Mouse (Mus musculus) adrenal gland, adult (tissue): Measurements from ENCODE around the gene Mrps10.
"Not testable (repeated sequence)": the region's sequence is repeated elsewhere in the genome, so short reads cannot be mapped to it uniquely, and the experiment has no call there.

Experiments used
- DNase-seq, 2 experiments: peaks; one replicate each; pipeline ENCODE4 v3.0.0; 2022 to 2023; ENCODE audit warnings: low spot score in 1 of 2; ENCODE audit not compliant: inconsistent age in 2 of 2

Mrps10 gene

GRCm38 (mm10) chr17:47378133-47378532 lies 9.4 kb downstream of the Mrps10 start:
- DNase-seq: no peak

GRCm38 (mm10) chr17:47381917-47382316 lies 13.2 kb downstream of the Mrps10 start:
- no peak for DNase-seq

DNA sequence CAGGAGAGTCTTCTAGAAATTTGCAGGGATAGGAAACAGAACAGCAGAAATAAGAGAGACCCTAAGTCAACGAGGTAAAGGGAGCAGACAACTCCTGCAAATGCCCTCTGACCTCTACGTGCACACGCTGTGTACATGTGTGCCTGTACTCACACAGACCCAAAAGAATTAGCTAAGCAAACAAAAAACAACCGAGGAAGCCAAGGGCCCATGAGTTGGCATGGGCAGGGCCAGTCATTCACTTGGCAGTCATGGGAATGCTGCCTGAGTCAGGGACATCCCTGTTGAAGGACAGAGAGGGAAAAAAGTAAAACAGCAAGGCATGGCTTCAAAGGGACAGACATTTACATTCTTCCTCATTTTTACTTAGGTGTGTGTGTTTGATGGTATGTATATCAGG lies 14.6 kb downstream of the Mrps10 start:
- DNase-seq: peak; percentile 39 to 76

DNA sequence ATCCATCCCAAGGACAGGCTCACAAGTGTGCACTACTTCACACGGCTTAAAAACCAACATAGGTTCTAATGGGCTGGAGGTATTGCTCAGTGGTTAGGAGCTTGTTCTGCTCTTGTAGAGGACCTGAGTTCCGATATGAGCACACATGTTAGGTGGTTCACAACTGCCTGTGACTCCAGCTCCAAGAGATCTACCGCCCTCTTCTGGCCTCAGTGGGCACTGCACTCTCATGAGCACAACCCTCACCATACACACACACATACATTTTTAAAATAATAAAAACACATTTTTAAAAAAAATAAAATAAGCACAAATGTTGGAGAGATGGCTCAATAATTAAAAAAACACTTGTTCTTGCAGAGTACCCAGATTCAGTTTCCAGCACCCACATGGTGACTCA lies 15.4 kb downstream of the Mrps10 start:
- DNase-seq: no peak

GRCm38 (mm10) chr17:47385145-47385544 lies 16.5 kb downstream of the Mrps10 start, which contains the start of gene Guca1b:
Gene Guca1b (plus strand): TSS chr17:47385393.
- DNase-seq: peak in 1 of 2 experiments; percentile 56

DNA sequence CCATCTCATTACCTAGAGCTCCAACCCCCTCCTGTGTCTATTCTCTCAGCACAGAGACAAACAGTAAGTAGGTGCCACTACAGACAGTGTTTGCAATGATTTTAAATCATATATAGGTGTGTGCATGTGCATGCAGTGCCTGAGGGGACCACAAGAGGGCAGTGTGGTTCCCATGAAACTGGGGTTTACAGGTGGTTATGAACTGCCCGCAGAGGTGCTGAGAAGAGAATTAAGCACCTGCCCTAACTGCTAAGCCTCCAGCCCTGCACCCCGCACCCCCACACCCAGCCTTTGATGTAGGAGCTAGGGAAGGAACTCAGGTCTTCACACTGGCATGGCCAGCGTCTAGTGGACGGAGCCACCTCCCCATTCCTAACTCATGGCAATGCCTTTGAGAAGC lies 18.0 kb downstream of the Mrps10 start:
- DNase-seq: peak; percentile 27 to 81

GRCm38 (mm10) chr17:47394223-47394869 lies 25.7 kb downstream of the Mrps10 start:
- DNase-seq: peak; percentile 42 to 75

GRCm38 (mm10) chr17:47395376-47395913 lies 26.8 kb downstream of the Mrps10 start:
- DNase-seq: peak; percentile 77 to 92

DNA sequence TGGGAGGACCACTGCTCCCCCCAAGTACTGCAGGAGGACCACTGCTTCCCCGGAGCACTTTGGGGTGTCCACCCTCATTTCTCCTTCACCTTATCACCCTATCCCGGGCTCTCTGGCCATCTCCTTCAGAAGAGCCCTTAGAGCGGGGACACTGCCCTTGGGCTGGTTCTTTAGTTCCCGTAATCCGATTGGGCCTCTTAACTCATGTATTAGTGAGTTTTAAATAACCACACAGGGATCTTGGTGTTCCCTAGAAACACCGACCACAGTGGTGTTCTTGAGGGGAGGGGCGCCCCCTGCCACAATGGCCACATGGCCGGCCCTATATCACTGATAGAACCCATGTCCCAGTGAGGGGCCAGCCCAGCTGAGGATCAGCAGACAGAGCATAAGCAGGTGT lies 30.4 kb downstream of the Mrps10 start:
- DNase-seq: no peak

DNA sequence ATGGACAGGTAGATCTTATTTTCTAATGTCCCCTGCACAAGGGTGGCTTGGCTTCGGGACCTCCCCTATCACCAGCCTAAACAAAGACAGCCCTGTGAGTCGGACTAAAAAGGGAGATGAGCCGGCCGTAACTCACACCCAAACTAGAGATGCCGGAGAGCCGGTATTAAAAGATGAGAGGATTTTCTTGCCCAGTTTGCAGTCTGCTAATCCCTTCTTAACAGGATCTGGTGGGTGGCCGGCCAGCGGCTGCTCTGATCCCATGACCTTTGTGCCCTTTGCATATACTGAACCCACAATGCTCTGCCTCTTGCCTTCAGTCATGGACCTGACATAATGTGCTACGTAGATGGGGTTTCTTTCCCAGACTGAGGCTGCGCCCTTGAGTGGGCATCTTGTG lies 31.8 kb downstream of the Mrps10 start, which contains the start of gene Guca1a:
TSS of gene Guca1a (minus strand) at position 134 of the 400 bp plus-strand sequence.
- DNase-seq: no peak

GRCm38 (mm10) chr17:47407717-47408557 lies 39.2 kb downstream of the Mrps10 start:
- DNase-seq: no peak

- peak; percentile 64 to 86 for DNase-seq
Measured at GRCm38 (mm10) chr17:47408558-47408898, 39.8 kb downstream of the Mrps10 start.

GRCm38 (mm10) chr17:47409897-47410861 lies 41.5 kb downstream of the Mrps10 start:
- peak; percentile 17 to 65 for DNase-seq

DNA sequence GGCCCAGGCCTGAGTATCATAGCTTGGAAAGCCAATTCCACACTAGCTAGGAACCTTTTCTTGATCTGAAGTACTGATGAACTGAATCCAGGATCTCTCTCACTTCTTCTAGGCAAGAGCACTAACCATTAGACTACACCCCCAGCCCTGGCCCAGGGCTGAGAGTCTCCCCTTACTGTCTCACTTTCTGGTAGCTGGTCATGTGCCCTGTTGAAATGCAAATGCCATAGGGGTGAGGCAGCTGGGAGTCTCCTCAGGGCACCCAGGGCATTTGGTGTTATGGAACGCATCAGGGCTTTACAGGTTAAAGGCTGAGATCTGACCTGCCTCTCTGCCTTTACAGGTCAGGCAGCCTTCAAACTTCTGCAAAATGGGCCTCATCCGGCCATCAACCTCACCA lies 51.5 kb downstream of the Mrps10 start:
- DNase-seq: no peak

DNA sequence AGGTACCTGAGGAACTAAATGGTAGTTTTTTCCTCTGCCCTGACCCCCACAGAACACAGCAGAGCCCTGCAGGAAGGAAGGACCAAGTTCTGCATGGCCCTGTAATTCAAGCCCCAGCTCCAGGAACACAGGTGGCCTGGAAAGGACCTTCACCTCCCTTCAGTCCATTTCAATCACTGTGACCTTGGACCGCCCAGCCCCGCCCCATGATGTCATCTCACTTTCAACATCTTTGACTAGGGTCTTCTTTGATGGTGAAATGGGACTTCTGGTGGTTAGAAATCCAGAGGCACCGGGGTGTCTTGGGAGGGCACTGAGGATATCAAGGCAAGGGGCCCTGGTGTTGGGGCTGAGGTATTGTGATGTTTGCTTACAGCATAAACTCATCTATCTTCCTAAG lies 52.9 kb downstream of the Mrps10 start:
- DNase-seq: peak; percentile 26 to 68

- not testable (repeated sequence) for DNase-seq
Measured at GRCm38 (mm10) chr17:47422616-47423015, 53.9 kb downstream of the Mrps10 start.

DNA sequence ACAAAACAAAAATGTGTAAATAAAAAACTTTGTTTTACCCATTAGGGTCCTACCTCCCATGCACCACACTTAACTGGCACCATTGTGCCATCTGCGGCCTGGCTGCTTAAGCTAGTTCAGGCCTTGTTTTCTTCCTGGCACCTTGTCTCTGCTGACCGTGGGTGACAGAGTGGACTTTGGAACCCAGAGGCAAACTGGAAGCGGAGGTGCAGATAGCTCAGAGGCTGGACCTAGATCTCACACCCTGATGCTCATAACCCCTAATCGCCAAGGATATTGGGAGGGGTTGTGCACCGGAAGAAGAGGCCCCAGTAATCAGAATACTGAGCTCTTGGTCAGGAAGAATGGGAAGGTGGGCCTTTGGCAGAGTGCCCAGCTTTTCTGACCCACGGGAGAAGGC lies 55.5 kb downstream of the Mrps10 start:
- no peak for DNase-seq

- DNase-seq: no peak
Measured at GRCm38 (mm10) chr17:47427316-47427715, 58.6 kb downstream of the Mrps10 start.

- peak; percentile 21 to 73 for DNase-seq
Measured at GRCm38 (mm10) chr17:47428831-47429304, 60.2 kb downstream of the Mrps10 start.

- no peak for DNase-seq
Measured at GRCm38 (mm10) chr17:47430815-47431214, 62.1 kb downstream of the Mrps10 start.
